Mouse (Mus musculus): ENCODE measurements at regions not wholly inside any gene's neighbourhood (a gene's known extent, or its start where the extent isn't known, plus 50 kb on each side); places are given as distances from the start of the nearest gene placed in this dataset.

GRCm38 (mm10) chr4:87401316-87402172 lies 171.3 kb upstream of the Slc24a2 start:
- no peak for DNase-seq (ENCODE audit: low read depth in 1 of 2, low spot score in 2 of 2)
- WGBS = 12% methylated on average over 20 of the region's 20 CpGs
- no peaks in the 10 kb centered on the region for H3K27me3 ChIP-seq (ENCODE audit: control insufficient read depth, insufficient read depth, low read length)

GRCm38 (mm10) chr4:87386835-87387234 lies 156.6 kb upstream of the Slc24a2 start:
- H3K4me3 ChIP-seq (ENCODE audit: extremely low read depth, insufficient read depth, insufficient read length) = no peak overlapping the region
- no peak for DNase-seq (ENCODE audit: low read depth in 1 of 2, low spot score in 2 of 2)
- H3K27me3 ChIP-seq (ENCODE audit: control insufficient read depth, insufficient read depth, low read length) = no peaks in the 10 kb centered on the region
- no peaks in the 10 kb centered on the region for H3K36me3 ChIP-seq (ENCODE audit: control insufficient read depth, insufficient read depth, low read length)
- no peak for TF ChIP-seq CTCF (IDR thresholded peaks at IDR 0.05; ENCODE audit: extremely low read depth, insufficient read depth, insufficient read length, insufficient replicate concordance)
- no peak for TF ChIP-seq POLR2A (IDR thresholded peaks at IDR 0.05; ENCODE audit: low read depth, low read length)
- 82% methylated on average over 3 of the region's 3 CpGs for WGBS
- H3K4me1 ChIP-seq (ENCODE audit: control insufficient read depth, insufficient read depth, insufficient read length) = no peaks in the 10 kb centered on the region
- H3K27ac ChIP-seq (ENCODE audit: insufficient read depth, low read length) = no peak overlapping the region

More at GRCm38 (mm10) chr4:87401316-87402172, 171.3 kb upstream of the Slc24a2 start:
- Histone ChIP-seq H3K27ac (ENCODE audit: insufficient read depth, low read length) (no peak overlapping the region), H3K4me1 (ENCODE audit: control insufficient read depth, insufficient read depth, insufficient read length) (no peaks in the 10 kb centered on the region), H3K36me3 (ENCODE audit: control insufficient read depth, insufficient read depth, low read length) (no peaks in the 10 kb centered on the region), H3K4me3 (ENCODE audit: extremely low read depth, insufficient read depth, insufficient read length) (no peak overlapping the region)
- no peak for TF ChIP-seq CTCF (IDR thresholded peaks at IDR 0.05; ENCODE audit: extremely low read depth, insufficient read depth, insufficient read length, insufficient replicate concordance)
- no peak for TF ChIP-seq POLR2A (IDR thresholded peaks at IDR 0.05; ENCODE audit: low read depth, low read length)

- 88% methylated on average over 9 of the region's 9 CpGs for WGBS
- Histone ChIP-seq H3K36me3 (ENCODE audit: control insufficient read depth, insufficient read depth, low read length) (no peaks in the 10 kb centered on the region), H3K27ac (ENCODE audit: insufficient read depth, low read length) (no peak overlapping the region), H3K4me1 (ENCODE audit: control insufficient read depth, insufficient read depth, insufficient read length) (no peaks in the 10 kb centered on the region), H3K4me3 (ENCODE audit: extremely low read depth, insufficient read depth, insufficient read length) (no peak overlapping the region), H3K27me3 (ENCODE audit: control insufficient read depth, insufficient read depth, low read length) (no peaks in the 10 kb centered on the region)
- TF ChIP-seq POLR2A (IDR thresholded peaks at IDR 0.05; ENCODE audit: low read depth, low read length) = no peak
- no peak for TF ChIP-seq CTCF (IDR thresholded peaks at IDR 0.05; ENCODE audit: extremely low read depth, insufficient read depth, insufficient read length, insufficient replicate concordance)
- DNase-seq (ENCODE audit: low read depth in 1 of 2, low spot score in 2 of 2) = no peak
Observed at GRCm38 (mm10) chr4:87386271-87386670, 156.0 kb upstream of the Slc24a2 start.

- TF ChIP-seq POLR2A (IDR thresholded peaks at IDR 0.05; ENCODE audit: low read depth, low read length) (no peak), CTCF (IDR thresholded peaks at IDR 0.05; ENCODE audit: extremely low read depth, insufficient read depth, insufficient read length, insufficient replicate concordance) (no peak)
- Histone ChIP-seq H3K27ac (ENCODE audit: insufficient read depth, low read length) (no peak overlapping the region), H3K36me3 (ENCODE audit: control insufficient read depth, insufficient read depth, low read length) (no peaks in the 10 kb centered on the region), H3K4me3 (ENCODE audit: extremely low read depth, insufficient read depth, insufficient read length) (no peak overlapping the region), H3K4me1 (ENCODE audit: control insufficient read depth, insufficient read depth, insufficient read length) (no peaks in the 10 kb centered on the region), H3K27me3 (ENCODE audit: control insufficient read depth, insufficient read depth, low read length) (no peaks in the 10 kb centered on the region)
- WGBS = 77% methylated on average over 7 of the region's 7 CpGs
- no peak for DNase-seq (ENCODE audit: low read depth in 1 of 2, low spot score in 2 of 2)
Observed at GRCm38 (mm10) chr4:87385221-87385739, 155.0 kb upstream of the Slc24a2 start.

GRCm38 (mm10) chr4:87384469-87385044 lies 154.3 kb upstream of the Slc24a2 start:
- H3K4me3 ChIP-seq (ENCODE audit: extremely low read depth, insufficient read depth, insufficient read length) = no peak overlapping the region
- H3K4me1 ChIP-seq (ENCODE audit: control insufficient read depth, insufficient read depth, insufficient read length) = no peaks in the 10 kb centered on the region
- no peak for DNase-seq (ENCODE audit: low read depth in 1 of 2, low spot score in 2 of 2)
- H3K27me3 ChIP-seq (ENCODE audit: control insufficient read depth, insufficient read depth, low read length) = no peaks in the 10 kb centered on the region
- no peak overlapping the region for H3K27ac ChIP-seq (ENCODE audit: insufficient read depth, low read length)
- WGBS = 79% methylated on average over 6 of the region's 6 CpGs
- H3K36me3 ChIP-seq (ENCODE audit: control insufficient read depth, insufficient read depth, low read length) = no peaks in the 10 kb centered on the region
- TF ChIP-seq CTCF (IDR thresholded peaks at IDR 0.05; ENCODE audit: extremely low read depth, insufficient read depth, insufficient read length, insufficient replicate concordance) = no peak
- no peak for TF ChIP-seq POLR2A (IDR thresholded peaks at IDR 0.05; ENCODE audit: low read depth, low read length)

- H3K4me3 ChIP-seq (ENCODE audit: extremely low read depth, insufficient read depth, insufficient read length) = no peak overlapping the region
- H3K27ac ChIP-seq (ENCODE audit: insufficient read depth, low read length) = no peak overlapping the region
- no peak for DNase-seq (ENCODE audit: low read depth in 1 of 2, low spot score in 2 of 2)
- H3K36me3 ChIP-seq (ENCODE audit: control insufficient read depth, insufficient read depth, low read length) = no peaks in the 10 kb centered on the region
- H3K27me3 ChIP-seq (ENCODE audit: control insufficient read depth, insufficient read depth, low read length) = no peaks in the 10 kb centered on the region
- 84% methylated on average over 5 of the region's 5 CpGs for WGBS
- H3K4me1 ChIP-seq (ENCODE audit: control insufficient read depth, insufficient read depth, insufficient read length) = no peaks in the 10 kb centered on the region
- TF ChIP-seq POLR2A (IDR thresholded peaks at IDR 0.05; ENCODE audit: low read depth, low read length) (no peak), CTCF (IDR thresholded peaks at IDR 0.05; ENCODE audit: extremely low read depth, insufficient read depth, insufficient read length, insufficient replicate concordance) (no peak)
Observed at GRCm38 (mm10) chr4:87380716-87381115, 150.4 kb upstream of the Slc24a2 start.

Measured in spleen, adult 2 months (tissue).